ENCODE assay signal across 13 mouse cellular contexts in genomic region chr5:104073602-104074001, GRCm38 (mm10). TPM values are rescaled to one million over a fixed set of nuclear protein-coding genes. Genes with fewer than 3 reads are reported as not detected.
A peak's percentile ranks its signal among the peaks of the same experiment; 100 is the strongest.
DNase-seq lines count a peak whose midpoint lies in the region; ATAC-seq and TF ChIP-seq lines count a peak whose summit lies in the region.
"Had no signal": no experiment of that assay in that cellular context is flagged by ENCODE, and none has a peak within 500 bp of the region (broad histone marks: within the 10 kb centered on the region; RNA-seq: fewer than 3 reads in every experiment).

No protein-coding gene starts in this region.

- no peak for DNase-seq in lung, postnatal 25 days (ENCODE audit: low spot score)
- DNase-seq in forebrain, postnatal 0 days = no peak
- no peak for DNase-seq in thymus, postnatal 36 days
- DNase-seq in right cerebral cortex, postnatal 4 days = no peak
- DNase-seq: right cerebral cortex, adult 18-20 months had no signal

- peak; percentile 89 for ATAC-seq in lung, embryonic 15.5 days (ENCODE audit: borderline replicate concordance, extremely low read depth, low FRiP score, low TSS enrichment)
- peak; percentile 54; the same call in 1 of the 2 replicates for ATAC-seq in forebrain, postnatal 0 days
- ATAC-seq in intestine, postnatal 0 days = peak; percentile 67
- peak; percentile 92 for ATAC-seq in stomach, embryonic 14.5 days (ENCODE audit: insufficient number of reproducible peaks, insufficient read depth, low FRiP score, low read depth)

- H3K9me3 ChIP-seq in lung, embryonic 15.5 days = no peaks in the 10 kb centered on the region
- no peaks in the 10 kb centered on the region for H3K9me3 ChIP-seq in forebrain, postnatal 0 days (ENCODE audit: low read length)
- H3K9me3 ChIP-seq in intestine, postnatal 0 days (ENCODE audit: control insufficient read depth) = no peaks in the 10 kb centered on the region
- no peaks in the 10 kb centered on the region for H3K9me3 ChIP-seq in stomach, embryonic 14.5 days (ENCODE audit: control insufficient read depth, low read depth, low read length)

- H3K27me3 ChIP-seq in lung, embryonic 15.5 days = no peaks in the 10 kb centered on the region
- no peaks in the 10 kb centered on the region for H3K27me3 ChIP-seq in forebrain, postnatal 0 days (ENCODE audit: insufficient read depth, low read length)
- no peaks in the 10 kb centered on the region for H3K27me3 ChIP-seq in intestine, postnatal 0 days (replicated peaks; ENCODE audit: control insufficient read depth, insufficient read depth, low read length)
- no peaks in the 10 kb centered on the region for H3K27me3 ChIP-seq in stomach, embryonic 14.5 days (ENCODE audit: control insufficient read depth, insufficient read depth, low read length)

- H3K4me3 ChIP-seq in lung, embryonic 15.5 days = no peak overlapping the region
- H3K4me3 ChIP-seq in forebrain, postnatal 0 days (ENCODE audit: low read depth, low read length) = no peak overlapping the region
- H3K4me3 ChIP-seq in intestine, postnatal 0 days (ENCODE audit: low read depth, low read length) = no peak overlapping the region
- no peak overlapping the region for H3K4me3 ChIP-seq in stomach, embryonic 14.5 days (ENCODE audit: low read depth, low read length)

- peaks cover 1% of the 10 kb centered on the region; the same call in 1 of the 2 replicates for H3K36me3 ChIP-seq in lung, embryonic 15.5 days
- H3K36me3 ChIP-seq in forebrain, postnatal 0 days (ENCODE audit: insufficient read depth) = no peaks in the 10 kb centered on the region
- no peaks in the 10 kb centered on the region for H3K36me3 ChIP-seq in intestine, postnatal 0 days (ENCODE audit: control insufficient read depth, insufficient read depth)
- no peaks in the 10 kb centered on the region for H3K36me3 ChIP-seq in stomach, embryonic 14.5 days (ENCODE audit: control insufficient read depth, insufficient read depth, low read length)

- H3K27ac ChIP-seq in lung, embryonic 15.5 days = no peak overlapping the region
- no peak overlapping the region for H3K27ac ChIP-seq in forebrain, postnatal 0 days (ENCODE audit: low read depth, low read length)
- no peak overlapping the region for H3K27ac ChIP-seq in intestine, postnatal 0 days (ENCODE audit: low read depth, low read length)
- no peak overlapping the region for H3K27ac ChIP-seq in stomach, embryonic 14.5 days (ENCODE audit: low read length)

- peaks cover 10% of the 10 kb centered on the region; the same call in 1 of the 2 replicates for H3K4me1 ChIP-seq in lung, embryonic 15.5 days
- H3K4me1 ChIP-seq in forebrain, postnatal 0 days (ENCODE audit: insufficient read depth) = 0 out of 2 replicates have a peak, but pooled peaks cover 5% of the 10 kb centered on the region
- 0 out of 2 replicates have a peak, but pooled peaks cover 2% of the 10 kb centered on the region for H3K4me1 ChIP-seq in intestine, postnatal 0 days (replicated peaks; ENCODE audit: control insufficient read depth, insufficient read depth, low read length)
- H3K4me1 ChIP-seq in stomach, embryonic 14.5 days (ENCODE audit: control insufficient read depth, insufficient read depth, low read length) = 0 out of 2 replicates have a peak, but pooled peaks cover 5% of the 10 kb centered on the region

- WGBS in lung, embryonic 15.5 days = 81% methylated on average over 5 of the region's 5 CpGs
- WGBS in forebrain, postnatal 0 days = 78% methylated on average over 5 of the region's 5 CpGs
- WGBS in intestine, postnatal 0 days = 90% methylated on average over 5 of the region's 5 CpGs
- WGBS in stomach, embryonic 14.5 days = 89% methylated on average over 5 of the region's 5 CpGs

- no peak overlapping the region for H3K9ac ChIP-seq in lung, embryonic 15.5 days
- no peak overlapping the region for H3K9ac ChIP-seq in forebrain, postnatal 0 days
- H3K9ac ChIP-seq in intestine, postnatal 0 days (ENCODE audit: low read depth, low read length) = no peak overlapping the region
- no peak overlapping the region for H3K9ac ChIP-seq in stomach, embryonic 14.5 days (replicated peaks; ENCODE audit: low read depth, low read length)

- no peak for TF ChIP-seq CTCF in forebrain, postnatal 0 days (IDR thresholded peaks at IDR 0.05; ENCODE audit: low read depth)
- no peak for TF ChIP-seq CTCF in intestine, postnatal 0 days (IDR thresholded peaks at IDR 0.05; ENCODE audit: low read depth)

- no peak overlapping the region for H3K4me2 ChIP-seq in lung, embryonic 15.5 days
- no peak overlapping the region for H3K4me2 ChIP-seq in forebrain, postnatal 0 days (ENCODE audit: low read depth)
- H3K4me2 ChIP-seq in intestine, postnatal 0 days (replicated peaks; ENCODE audit: low read depth) = no peak overlapping the region
- no peak overlapping the region for H3K4me2 ChIP-seq in stomach, embryonic 14.5 days (replicated peaks; ENCODE audit: low read depth, low read length)

RNA-seq across cellular contexts. Expression of gene Gm17660, which starts 3.8 kb away (rescaled TPM):
- polyA plus RNA-seq in lung, embryonic 15.5 days (2015; fragmentation: Nextera tagmentation; extraction: Ambion mirVana) = 0.42 TPM in 1 of 2 replicates, not detected in the other
- not detected in 2 replicates for total RNA-seq in forebrain, postnatal 0 days (2014; rRNA removed)
- polyA plus RNA-seq in forebrain, postnatal 0 days (2015; fragmentation: Nextera tagmentation; extraction: Ambion mirVana) = 0.52 and 1.1 TPM in 2 replicates
- 1.1 and 1.5 TPM in 2 replicates for polyA plus RNA-seq in intestine, postnatal 0 days (2015; fragmentation: Nextera tagmentation; extraction: Ambion mirVana)
- 1.3 TPM in 1 of 2 replicates, not detected in the other for polyA plus RNA-seq in stomach, embryonic 14.5 days (2014; fragmentation: Nextera tagmentation; extraction: Ambion mirVana)
- total RNA-seq: adrenal gland, postnatal 14 days; layer of hippocampus, adult 18-20 months; megakaryocyte, adult 5-6 weeks; MEL had no signal
- polyA plus RNA-seq: urinary bladder, adult 2 months had no signal

RNA-seq across cellular contexts. Expression of gene Nudt9, which starts 27.5 kb away (rescaled TPM):
- polyA plus RNA-seq in lung, embryonic 15.5 days (2015; fragmentation: Nextera tagmentation; extraction: Ambion mirVana) = 64.3 and 67.0 TPM in 2 replicates
- total RNA-seq in forebrain, postnatal 0 days (2014; rRNA removed) = 50.3 and 55.3 TPM in 2 replicates
- 72.4 and 73.8 TPM in 2 replicates for polyA plus RNA-seq in forebrain, postnatal 0 days (2015; fragmentation: Nextera tagmentation; extraction: Ambion mirVana)
- 81.1 and 82.0 TPM in 2 replicates for polyA plus RNA-seq in intestine, postnatal 0 days (2015; fragmentation: Nextera tagmentation; extraction: Ambion mirVana)
- 54.8 and 56.9 TPM in 2 replicates for polyA plus RNA-seq in stomach, embryonic 14.5 days (2014; fragmentation: Nextera tagmentation; extraction: Ambion mirVana)

RNA-seq across cellular contexts. Expression of gene Sparcl1, which starts 39.9 kb away (rescaled TPM):
- 343 and 369 TPM in 2 replicates for polyA plus RNA-seq in lung, embryonic 15.5 days (2015; fragmentation: Nextera tagmentation; extraction: Ambion mirVana)
- 342 and 344 TPM in 2 replicates for total RNA-seq in forebrain, postnatal 0 days (2014; rRNA removed)
- polyA plus RNA-seq in forebrain, postnatal 0 days (2015; fragmentation: Nextera tagmentation; extraction: Ambion mirVana) = 239 and 282 TPM in 2 replicates
- polyA plus RNA-seq in intestine, postnatal 0 days (2015; fragmentation: Nextera tagmentation; extraction: Ambion mirVana) = 158 and 165 TPM in 2 replicates
- 300 and 320 TPM in 2 replicates for polyA plus RNA-seq in stomach, embryonic 14.5 days (2014; fragmentation: Nextera tagmentation; extraction: Ambion mirVana)
- total RNA-seq: megakaryocyte, adult 5-6 weeks; MEL had no signal

RNA-seq across cellular contexts. Expression of gene Hsd17b11, which starts 51.9 kb away (rescaled TPM):
- 4.5 and 4.9 TPM in 2 replicates for polyA plus RNA-seq in lung, embryonic 15.5 days (2015; fragmentation: Nextera tagmentation; extraction: Ambion mirVana)
- 10.9 and 15.8 TPM in 2 replicates for total RNA-seq in forebrain, postnatal 0 days (2014; rRNA removed)
- polyA plus RNA-seq in forebrain, postnatal 0 days (2015; fragmentation: Nextera tagmentation; extraction: Ambion mirVana) = 3.2 and 4.6 TPM in 2 replicates
- polyA plus RNA-seq in intestine, postnatal 0 days (2015; fragmentation: Nextera tagmentation; extraction: Ambion mirVana) = 48.7 and 55.3 TPM in 2 replicates
- 5.9 and 8.2 TPM in 2 replicates for polyA plus RNA-seq in stomach, embryonic 14.5 days (2014; fragmentation: Nextera tagmentation; extraction: Ambion mirVana)
